Mouse (Mus musculus) urinary bladder, postnatal 25 days (tissue): Measurements from ENCODE around the gene Ooep.
"Not testable (repeated sequence)": the region's sequence is repeated elsewhere in the genome, so short reads cannot be mapped to it uniquely, and the experiment has no call there.

ENCODE experiments used
- DNase-seq: peaks from one replicate; pipeline ENCODE4 v3.0.0; 2022; ENCODE audit warnings: low spot score

The Ooep gene

GRCm38 (mm10) chr9:78365850-78366544 is 12.5 kb downstream of the Ooep start:
- no peak for DNase-seq

- DNase-seq = no peak
Measured at GRCm38 (mm10) chr9:78364701-78365100, 13.8 kb downstream of the Ooep start.

DNA sequence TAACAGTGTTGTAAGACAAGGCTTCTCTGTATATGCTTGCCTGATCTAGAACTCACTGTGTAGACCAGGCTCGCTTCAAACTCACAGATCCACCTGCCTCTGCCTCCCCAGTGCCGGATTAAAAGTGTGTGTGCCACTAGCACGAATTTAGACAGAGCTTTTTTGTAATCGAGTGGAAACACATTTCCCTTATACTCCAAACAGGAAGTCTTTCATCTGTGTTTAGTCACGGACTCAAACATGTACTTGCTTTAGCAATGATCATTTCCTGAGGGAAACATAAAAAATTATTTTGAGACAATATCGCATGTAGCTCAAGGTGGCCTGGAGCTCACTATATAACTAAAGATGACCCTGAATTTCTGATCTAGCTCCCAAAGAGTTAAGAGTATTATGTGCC is 15.2 kb downstream of the Ooep start:
- no peak for DNase-seq

DNA sequence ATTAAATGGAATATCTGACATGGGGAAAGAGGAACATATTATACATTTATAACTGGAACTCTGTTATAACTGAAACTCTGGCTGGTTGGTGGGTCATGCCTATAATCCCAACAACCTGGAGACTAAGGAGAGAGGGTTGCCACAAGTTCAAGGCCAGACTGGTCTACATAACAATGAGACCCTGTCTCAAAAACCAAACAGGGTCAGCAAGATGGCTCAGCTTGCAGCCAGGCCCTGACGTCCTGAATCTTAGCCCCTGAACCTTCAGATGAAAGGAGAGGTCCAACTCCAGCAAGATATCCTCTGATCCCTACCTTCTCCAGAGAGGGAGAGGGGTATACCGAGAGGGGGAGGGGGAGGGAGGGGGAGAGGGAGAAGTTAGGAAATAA is 18.0 kb downstream of the Ooep start:
- no peak for DNase-seq

DNA sequence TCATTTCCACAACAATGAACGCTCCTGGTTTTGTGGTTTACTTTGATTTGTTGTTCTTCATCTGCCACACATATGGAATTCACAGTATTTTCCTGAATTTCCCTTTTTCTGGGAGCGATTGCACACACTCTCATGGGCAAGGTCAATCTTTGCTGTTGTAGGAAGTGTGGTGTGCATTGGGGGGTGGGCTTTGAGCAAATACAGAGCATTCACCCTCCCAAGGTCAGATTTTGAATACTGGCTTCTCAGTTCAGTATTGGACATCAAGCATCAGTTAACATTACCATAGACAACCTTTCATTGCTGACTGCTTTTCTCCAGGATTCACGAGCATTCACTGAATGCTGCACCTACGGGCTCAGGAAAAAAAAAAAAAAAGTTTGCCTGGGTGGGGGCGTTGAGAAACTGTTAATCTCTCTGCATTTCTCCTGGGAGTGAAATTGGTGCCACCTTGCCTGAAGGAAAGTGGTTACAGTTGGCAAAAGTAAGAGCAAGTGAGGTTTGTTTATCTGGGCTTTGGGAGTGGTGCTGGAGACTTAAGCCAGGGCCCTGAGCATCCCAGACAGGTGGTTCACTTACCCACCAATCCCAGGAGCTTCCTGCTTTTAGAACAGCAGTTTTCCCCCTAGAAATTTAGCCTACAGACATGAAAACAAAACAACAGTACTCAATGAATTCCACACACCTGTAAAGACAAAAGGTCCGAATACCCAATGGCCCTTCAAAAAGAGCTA is 18.6 kb downstream of the Ooep start:
- DNase-seq = no peak

DNA sequence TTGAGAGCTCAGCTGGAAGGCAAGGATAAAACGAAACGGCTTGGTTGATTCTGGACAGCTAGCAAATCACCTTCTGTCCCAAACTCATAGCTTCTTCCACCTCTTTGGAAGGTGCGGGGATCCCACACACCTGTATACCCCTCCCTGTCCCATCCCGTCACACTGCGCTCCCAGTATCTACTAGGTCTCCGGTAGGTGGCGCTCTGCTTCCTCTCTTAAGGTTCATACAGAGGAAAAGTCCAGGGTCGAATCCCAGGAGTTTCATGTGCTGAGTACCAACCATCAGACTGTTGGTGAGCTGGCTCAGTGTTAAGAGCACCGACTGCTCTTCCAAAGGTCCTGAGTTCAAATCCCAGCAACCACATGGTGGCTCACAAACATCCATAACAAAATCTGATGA is 20.5 kb downstream of the Ooep start:
- DNase-seq = peak; percentile 73

DNA sequence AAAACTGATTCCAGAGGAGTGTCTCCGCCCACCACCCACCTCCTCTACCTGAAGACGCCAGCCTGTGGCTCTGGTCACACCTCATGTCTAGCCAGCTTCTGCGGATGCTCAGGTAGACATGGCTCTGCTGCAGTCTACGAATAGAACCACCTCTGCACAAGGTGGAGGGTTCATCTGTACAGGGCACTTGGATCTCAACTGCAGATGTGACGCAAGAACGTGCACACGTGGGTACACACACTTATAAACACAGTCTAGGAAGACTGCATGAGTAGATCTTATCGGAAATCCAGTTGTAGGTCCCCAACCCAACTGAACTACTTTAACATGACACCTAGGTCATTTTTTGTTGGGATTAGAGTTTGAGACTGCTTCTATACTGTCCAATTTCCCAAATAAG is 22.9 kb downstream of the Ooep start, which contains the start of gene Gsta2:
Gene Gsta2 (minus strand): TSS at position 178 of the 400 bp plus-strand sequence.
- DNase-seq = no peak

DNA sequence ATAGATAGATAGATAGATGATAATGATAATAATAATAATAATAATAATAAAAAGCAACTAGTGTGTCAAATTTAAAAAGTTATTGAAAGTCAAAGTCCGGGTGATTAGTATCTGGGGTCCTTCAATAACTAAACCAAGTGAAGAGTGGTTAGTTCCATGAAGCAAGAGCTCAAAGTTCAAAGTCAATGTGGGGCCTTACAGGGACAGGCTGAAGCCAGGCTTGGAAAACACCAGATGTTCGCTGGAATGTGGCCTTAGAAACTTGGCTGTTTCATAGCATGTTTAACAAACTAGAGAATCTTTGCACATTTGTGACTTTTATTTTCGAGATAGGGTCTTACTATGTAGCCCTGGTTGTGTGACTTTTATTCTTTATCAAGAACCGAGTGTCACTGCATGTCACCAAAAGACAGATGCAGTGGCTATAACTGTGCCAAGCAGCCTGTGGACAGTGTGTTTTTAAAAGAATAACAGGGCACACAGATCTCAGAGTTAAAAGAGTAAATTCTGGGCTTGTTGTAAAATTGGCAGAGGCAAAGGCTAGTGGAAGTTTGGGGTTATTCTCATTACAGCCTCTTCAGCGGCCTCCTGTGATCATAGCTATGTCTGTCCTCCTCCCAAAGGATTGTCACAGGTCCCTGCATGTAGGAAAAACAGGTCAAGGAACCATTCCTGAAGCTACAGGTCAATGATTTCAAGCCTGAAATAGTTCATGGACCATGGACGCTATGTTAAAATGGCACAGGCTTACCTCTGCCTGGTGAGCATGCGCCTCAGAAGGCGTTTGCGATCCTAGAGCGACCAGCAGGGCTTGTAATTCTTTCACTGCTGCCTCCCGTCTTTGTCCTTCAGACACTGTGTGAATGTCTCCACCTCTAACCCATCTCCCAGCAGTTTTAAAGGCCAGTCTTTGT is 23.6 kb downstream of the Ooep start:
- no peak for DNase-seq

- no peak for DNase-seq
Measured at GRCm38 (mm10) chr9:78351504-78352220, 26.9 kb downstream of the Ooep start.

DNA sequence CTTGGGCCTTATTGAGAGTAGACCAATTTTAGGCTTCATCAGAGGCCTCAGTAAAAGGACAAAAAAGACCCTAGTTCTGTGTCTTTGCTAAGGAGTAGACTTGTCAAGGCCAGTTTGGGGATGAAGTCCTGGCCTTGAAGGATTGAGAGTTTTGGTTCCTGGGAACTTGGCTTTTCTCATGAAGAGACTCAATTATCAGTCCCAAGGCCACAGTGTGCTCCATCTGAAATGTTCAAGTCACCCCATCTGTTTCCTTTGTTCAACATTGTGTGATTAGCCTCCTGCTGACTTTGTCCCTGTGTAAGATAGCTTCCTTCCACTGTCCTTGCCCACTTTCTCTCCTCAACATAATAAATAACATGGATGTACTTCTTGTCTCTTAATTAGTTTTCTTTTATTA is 28.5 kb downstream of the Ooep start:
- DNase-seq = not testable (repeated sequence)

- DNase-seq = not testable (repeated sequence)
Measured at GRCm38 (mm10) chr9:78349141-78349540, 29.4 kb downstream of the Ooep start.

DNA sequence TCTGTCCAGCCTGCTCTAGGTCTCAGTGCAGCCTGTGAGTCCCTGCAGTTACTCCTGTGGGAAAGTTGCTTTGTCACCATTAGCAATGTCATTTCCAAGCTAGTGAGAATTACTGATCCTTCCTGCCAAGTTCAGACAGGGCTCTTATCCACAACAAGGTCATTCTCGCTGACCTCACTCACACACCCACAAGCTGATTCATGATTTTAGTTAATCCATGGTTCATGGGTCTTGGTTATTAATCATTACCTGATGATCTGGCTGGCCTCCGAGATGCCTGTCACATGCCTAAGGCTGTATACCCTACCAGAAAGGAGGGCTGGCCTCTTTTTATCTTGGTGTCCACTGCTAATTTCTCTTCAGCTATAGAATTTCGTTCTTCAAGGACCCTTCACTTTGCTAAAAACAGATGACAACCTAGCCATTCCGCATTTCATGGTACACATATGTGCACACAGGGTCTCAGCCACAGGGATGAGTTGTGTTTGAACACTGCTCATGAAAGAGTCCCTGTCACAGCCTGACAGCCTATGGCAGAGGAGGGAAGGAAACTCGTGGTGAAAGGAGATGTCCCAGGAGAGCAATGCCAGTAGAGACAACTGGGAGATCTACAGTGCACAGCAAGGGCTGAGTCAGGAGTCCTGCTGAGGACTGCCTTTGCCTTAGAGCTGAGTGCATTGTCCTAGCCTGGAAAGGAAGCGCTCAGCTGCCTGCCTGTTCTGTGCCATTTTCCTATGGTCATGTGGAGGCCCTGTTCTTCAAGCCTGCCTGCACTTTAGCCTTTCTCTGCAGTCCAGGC is 30.1 kb downstream of the Ooep start:
- DNase-seq = not testable (repeated sequence)

DNA sequence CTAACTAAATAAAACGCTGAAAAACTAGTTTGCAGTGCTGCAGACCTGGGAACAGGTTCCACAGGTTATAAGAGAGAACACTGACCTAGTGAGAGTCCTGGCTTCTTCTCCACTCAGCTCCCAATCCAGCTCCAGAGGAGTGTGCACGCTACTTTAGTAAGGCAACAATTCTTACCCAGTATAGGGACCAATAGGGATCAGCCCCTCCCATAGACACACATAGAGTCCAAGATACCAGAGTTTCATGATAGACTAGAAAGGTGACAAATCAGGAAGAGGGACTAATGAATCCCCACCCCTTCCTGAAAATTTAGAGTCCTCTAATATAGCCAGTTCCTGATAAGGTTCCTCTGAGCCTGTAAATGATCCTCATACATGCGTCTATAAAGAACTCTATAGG is 31.5 kb downstream of the Ooep start:
- no peak for DNase-seq

DNA sequence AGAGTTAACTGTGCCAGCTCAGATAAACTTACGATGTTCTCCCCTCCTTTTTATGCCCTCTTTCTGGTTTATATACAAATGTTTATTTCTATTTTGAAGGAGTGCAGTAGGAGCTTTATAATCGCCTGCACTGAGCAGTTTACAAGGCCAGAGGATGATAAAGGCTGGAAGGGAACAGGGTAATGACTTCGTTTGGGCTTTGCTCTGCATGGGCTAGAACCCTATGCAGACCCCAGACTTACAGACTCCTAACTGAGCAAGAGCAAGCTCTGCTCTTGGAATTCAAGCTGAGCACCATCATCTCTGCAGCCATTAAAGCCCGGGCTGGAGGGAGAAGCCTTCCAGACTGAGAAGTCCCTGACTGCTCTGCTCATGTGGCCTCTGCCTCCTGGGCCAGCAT is 33.3 kb downstream of the Ooep start:
- DNase-seq = not testable (repeated sequence)

DNA sequence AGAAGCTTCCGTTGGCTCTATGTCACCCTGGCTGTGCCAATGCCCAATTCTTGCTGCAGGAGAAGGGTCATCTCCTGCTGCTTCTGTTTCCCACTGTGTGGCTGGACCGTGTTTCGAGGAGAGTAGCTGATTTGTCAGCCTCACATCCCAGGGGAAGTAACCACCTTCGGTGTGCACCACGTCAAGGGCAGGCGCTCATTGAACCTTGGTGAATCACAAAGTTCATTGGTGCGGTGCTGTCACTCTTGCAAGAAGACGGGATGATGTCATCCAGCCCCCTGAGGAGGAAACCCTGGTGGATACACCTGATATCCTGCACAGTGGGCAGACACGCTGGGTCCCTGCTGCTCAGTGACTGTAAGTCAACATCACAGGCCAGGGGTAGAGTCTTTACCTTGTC is 35.5 kb downstream of the Ooep start:
- not testable (repeated sequence) for DNase-seq

GRCm38 (mm10) chr9:78342494-78342893 is 36.0 kb downstream of the Ooep start:
- not testable (repeated sequence) for DNase-seq

DNA sequence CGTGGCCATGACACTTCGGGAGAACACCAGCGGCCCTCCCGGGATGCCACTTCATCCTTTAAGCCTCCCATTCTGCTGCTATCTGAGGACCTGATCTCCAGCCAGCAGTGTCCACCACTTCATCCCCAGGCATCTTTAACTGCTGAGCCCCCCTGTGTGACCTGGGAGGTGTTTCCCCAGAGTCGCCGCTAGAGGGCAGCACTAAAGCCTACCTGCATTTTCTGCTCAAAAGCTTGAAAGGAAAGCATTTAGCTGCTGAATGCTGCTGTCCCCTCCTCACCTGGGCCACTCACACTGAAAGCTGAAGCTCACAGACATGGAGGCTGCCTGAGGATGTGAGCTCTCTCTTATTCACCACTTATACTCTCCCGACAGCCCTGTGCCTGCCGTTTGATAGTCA is 38.2 kb downstream of the Ooep start:
- DNase-seq = peak; percentile 62

GRCm38 (mm10) chr9:78337050-78337449 is 41.5 kb downstream of the Ooep start:
- DNase-seq = not testable (repeated sequence)

DNA sequence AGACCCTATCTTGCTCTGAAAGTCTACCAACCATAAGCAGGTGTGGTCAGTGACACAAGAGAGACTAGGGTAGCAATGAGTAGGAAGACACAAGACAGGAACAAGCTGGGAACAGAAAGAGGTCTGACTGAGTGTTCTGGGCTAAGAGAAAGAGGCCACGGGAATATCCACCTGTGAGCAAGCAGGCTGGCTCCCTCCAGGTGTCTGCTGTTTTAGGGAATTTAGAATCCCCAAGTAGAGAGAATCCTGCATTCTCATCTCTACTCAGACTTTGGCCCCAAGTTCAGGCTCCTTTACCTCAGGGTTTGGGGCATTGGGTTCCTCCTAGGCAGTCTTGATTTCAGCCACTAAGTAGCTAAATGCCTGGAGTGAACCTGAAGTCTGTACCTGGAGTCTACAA is 51.2 kb downstream of the Ooep start, which contains the start of gene Omt2b:
Gene Omt2b (plus strand): TSS at position 301 of the 400 bp plus-strand sequence.
- not testable (repeated sequence) for DNase-seq
